Mouse (Mus musculus): ENCODE measurements at regions not wholly inside any gene's neighbourhood (a gene's known extent, or its start where the extent isn't known, plus 50 kb on each side); places are given as distances from the start of the nearest gene placed in this dataset.

- TF ChIP-seq POLR2A (IDR thresholded peaks at IDR 0.05; ENCODE audit: insufficient read length, low read depth) (no peak), USF1 (IDR thresholded peaks at IDR 0.05; ENCODE audit: low read depth) (no peak), TCF12 (IDR thresholded peaks at IDR 0.05; ENCODE audit: insufficient read depth, poor library complexity, severe bottlenecking) (no peak), REST (IDR thresholded peaks at IDR 0.05; ENCODE audit: insufficient read depth, insufficient read length) (no peak)
These were observed 61.3 kb upstream of the Slc22a23 start for GRCm38 (mm10) chr13:34406291-34406690.

Measured in myocyte (in vitro differentiated cells).